Mouse (Mus musculus) hematopoietic stem cell, adult 5-6 weeks (primary cell): ENCODE measurements around the gene Fam102a. TPM values are rescaled to one million over a fixed set of nuclear protein-coding genes. Genes with fewer than 3 reads are reported as not detected.
A peak's percentile ranks its signal among the peaks of the same experiment; 100 is the strongest.

Experiments used
- ATAC-seq, 2 experiments: fragments of 125-278 bp in 1 of 2; replicated peaks in 1 of 2; 2 replicates each; pipeline ENCODE4 v1.8.0; 2016 to 2017; ENCODE audit warnings: inconsistent platforms in 2 of 2, mild to moderate bottlenecking in 2 of 2, moderate number of reproducible peaks in 2 of 2, low read depth in 1 of 2, moderate TSS enrichment in 1 of 2; ENCODE audit not compliant: low FRiP score in 2 of 2, poor library complexity in 2 of 2, severe bottlenecking in 2 of 2, insufficient read depth in 1 of 2, low TSS enrichment in 1 of 2
- total RNA-seq: library from RNA; stranded (forward); fragments of 172-1452, 232-1000 nt; gene quantifications from 2 replicates; pipeline ENCODE4 v1.2.3, GENCODE M21; 2017

Gene Fam102a
- total RNA-seq, 1 experiment from 2014 or later = 10.0 TPM

DNA sequence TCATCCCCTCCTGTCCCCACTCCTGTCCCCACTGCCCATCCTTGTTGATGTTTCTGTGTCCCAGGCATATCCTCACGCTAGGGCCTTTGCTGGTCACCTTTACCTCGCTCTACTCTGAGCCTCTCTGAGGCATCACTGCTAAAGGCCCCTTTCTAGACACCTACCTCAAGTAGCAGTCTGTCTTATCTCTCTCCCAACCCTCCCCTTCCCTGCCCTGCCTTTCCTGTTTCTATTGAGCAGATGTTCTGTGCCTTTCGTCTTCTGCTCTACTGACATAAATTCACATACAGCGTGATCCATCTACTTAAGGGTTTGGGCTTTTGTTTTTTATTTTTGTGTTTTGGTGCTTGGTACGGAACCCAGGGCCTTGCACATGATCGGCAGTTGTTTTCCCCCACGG lies 20.9 kb downstream of the Fam102a start:
- ATAC-seq = no peak

DNA sequence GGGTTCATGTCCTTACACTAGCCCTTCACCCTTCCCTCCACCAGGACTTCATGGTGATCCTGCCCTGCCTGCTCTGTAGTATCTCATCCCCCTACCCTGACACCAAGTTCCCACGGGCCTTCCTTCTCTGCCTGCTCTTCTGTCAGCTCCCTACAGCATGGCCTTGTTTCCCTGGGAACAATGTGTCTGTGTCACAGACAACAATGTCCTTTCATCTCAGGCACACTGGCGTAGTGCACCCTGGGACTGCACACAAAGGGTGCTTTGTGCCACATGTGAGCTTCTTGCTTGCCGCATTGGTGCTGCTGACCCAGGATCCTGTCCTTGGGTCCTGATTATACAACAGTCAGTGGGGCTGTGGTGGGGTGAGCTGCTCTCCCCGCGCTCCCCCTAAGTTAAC lies 24.4 kb downstream of the Fam102a start:
- no peak for ATAC-seq

DNA sequence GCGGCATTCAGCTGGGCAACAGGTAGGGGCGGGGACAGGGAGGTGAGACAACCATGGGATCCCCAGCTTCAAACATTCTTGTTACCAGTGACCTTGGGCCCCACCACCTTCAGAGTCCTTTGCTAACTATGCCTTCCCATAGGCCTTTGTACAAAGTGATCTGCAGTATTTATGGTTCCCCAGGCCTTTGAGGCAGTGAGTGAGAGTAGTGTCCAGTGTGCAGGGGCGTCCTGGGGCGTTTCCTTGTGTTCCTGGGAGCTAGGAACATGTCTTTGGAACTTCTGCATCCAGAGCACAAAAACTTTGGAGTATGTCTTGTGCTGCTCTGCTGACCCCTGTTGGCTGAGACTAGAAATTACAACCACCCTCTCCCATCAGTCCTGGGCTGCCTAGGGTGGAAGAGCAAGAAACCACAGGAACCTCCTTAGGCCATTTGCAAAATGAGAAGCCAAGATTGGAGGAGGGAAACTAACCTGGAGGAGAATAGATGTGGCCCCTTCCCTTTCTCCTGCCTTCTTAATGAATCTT lies 31.5 kb downstream of the Fam102a start:
- peak; percentile 49 to 58; a peak in 2 of 4 replicates for ATAC-seq

DNA sequence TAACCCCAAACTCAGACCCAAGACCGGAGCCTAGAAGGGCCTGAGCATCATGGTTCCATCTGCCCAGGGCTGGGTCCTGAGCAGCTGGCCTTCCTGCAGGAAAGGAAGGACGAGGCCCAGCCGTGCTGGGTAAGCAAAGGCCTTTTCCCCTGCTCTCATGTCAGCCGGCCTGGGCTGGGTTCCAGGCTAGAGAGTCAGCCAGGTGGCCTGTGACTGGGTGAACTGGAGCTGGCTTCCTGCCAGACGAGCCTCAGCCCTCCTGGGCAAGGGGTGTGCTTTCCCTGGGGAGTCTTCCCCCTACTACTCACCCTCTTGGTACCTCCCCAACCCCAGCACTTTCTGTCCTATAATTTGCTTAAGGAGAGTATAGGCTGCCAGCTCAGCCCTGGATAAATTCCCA lies 33.0 kb downstream of the Fam102a start:
- no peak for ATAC-seq

GRCm38 (mm10) chr2:32568941-32569340 lies 33.8 kb downstream of the Fam102a start:
- no peak for ATAC-seq

GRCm38 (mm10) chr2:32570698-32571494 lies 35.8 kb downstream of the Fam102a start, which contains the start of gene Dpm2:
Dpm2 (plus strand) TSS chr2:32570858.
- ATAC-seq = peak; percentile 85 to 91

- ATAC-seq = no peak
These were observed 37.1 kb downstream of the Fam102a start for GRCm38 (mm10) chr2:32572196-32572595.

- ATAC-seq = no peak
These were observed 39.4 kb downstream of the Fam102a start, which contains the start of gene Pip5kl1 for GRCm38 (mm10) chr2:32574497-32574896. Pip5kl1 (plus strand) TSS chr2:32574797.

DNA sequence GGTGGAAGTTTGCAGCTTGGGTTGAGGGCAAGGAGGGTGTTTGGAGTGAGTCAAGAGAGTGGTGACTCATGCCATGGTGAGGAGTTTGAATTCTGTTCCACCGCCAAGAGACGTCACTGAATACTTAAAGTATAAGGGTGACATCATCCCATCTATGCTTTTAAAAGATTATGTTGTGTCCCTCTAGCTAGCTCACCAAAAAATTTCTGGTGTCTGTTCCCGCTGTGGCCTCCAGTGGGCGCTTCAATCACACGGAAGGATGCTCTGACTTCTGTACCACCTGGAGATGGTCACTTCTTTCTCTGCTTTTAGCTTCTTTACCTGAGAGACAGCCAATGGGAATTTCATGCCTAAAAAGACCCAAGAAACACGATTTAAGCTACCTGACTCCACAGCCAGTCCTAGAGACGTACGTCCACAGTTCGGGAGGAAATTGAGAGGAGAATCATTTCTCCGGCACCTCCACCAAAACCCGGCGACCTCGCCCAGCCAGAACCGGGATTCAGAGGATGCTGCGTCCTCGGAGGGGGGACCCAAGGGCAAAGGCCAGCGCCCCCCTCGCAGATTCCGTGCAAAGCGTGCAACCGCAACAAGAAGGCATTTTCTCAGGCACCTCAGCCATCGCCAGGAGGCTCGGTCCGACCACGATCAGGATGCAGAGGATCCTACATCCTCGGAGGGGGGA lies 39.9 kb downstream of the Fam102a start:
- 0 out of 4 replicates have a peak, but pooled peaks of 1 of the 2 experiments have one; percentile 32 for ATAC-seq

DNA sequence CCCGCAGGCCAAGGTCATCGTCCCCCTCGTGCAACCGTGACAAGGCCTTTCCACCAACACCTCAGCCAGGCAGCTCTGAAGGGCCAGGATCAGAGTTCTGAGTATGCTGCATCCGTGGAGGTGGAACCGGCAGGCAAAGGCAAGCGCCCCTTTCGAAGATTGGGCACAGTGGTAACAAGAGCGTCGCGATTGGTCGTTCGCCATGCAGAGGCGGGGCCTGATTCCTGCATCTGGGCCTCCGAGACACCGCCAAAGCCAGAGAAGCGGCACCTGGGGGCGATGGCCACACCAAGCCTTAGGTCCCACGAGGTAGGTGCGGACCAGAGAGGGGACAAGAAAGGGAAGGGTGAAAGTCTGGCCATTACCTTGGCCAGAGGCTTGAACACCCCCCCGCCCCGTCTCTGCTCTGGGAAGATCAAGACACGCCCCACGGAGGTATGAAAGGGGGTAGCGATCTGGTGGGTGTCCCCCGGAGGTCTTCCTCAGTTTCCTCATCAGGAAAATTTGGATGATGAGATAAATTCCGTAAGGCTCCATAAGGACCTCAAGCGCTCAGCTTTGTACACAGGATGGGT lies 40.5 kb downstream of the Fam102a start, which contains the start of gene 9430097D07Rik:
Gene 9430097D07Rik, minus strand, starts transcription at position 99 of the 575 bp plus-strand sequence.
- ATAC-seq = peak; percentile 35 to 63; a peak in 3 of 4 replicates

DNA sequence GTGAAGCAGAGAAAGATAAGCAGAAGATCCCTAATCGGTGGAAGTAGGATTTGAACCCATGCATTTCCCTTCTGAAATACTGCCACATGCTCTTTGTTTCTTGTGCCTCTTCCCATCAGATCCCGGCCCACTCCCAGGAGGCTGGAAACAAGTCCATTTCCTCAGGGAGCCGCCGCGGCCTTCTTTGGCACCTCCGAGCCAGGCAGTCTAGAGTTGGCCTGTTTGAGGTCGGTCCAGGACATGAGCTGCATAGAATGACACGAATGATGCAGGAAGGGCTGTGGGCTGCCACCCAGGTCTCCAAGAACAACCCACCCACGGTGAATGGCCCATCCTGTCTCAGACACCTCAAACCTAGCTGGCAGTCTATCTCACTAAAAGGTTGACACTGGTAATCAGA lies 41.4 kb downstream of the Fam102a start:
- no peak for ATAC-seq

GRCm38 (mm10) chr2:32578146-32579046 lies 43.3 kb downstream of the Fam102a start:
- no peak for ATAC-seq

DNA sequence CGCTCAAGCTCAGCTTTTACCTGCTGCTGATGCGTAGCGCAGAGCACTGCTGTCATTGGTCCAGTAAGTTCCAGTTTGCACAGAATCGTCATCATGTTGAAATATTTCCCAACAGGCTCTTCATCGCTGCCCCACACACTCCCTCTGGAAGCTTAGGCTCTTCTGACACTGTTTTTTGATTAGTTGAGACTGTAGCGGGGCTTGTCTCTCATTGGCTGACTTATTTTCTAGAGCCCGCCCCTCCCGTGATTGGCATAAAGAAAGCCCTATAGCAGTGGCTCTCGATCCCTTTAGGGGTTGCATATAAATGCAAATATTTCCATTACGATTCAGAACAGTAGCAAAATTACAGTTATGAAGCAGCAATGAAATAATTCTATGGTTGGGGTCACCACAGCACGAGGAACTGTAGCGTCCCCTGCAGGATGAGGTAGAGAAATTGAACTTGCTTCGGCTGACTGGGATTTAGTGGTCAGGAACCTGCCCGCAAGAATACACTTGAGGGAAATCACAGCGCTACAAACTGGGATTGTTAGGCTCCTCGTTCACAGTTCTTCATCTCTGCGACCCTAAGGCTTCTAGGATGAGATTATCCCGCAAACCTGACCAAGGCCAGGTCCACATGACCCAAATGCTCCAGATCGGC lies 46.4 kb downstream of the Fam102a start:
- no peak for ATAC-seq

DNA sequence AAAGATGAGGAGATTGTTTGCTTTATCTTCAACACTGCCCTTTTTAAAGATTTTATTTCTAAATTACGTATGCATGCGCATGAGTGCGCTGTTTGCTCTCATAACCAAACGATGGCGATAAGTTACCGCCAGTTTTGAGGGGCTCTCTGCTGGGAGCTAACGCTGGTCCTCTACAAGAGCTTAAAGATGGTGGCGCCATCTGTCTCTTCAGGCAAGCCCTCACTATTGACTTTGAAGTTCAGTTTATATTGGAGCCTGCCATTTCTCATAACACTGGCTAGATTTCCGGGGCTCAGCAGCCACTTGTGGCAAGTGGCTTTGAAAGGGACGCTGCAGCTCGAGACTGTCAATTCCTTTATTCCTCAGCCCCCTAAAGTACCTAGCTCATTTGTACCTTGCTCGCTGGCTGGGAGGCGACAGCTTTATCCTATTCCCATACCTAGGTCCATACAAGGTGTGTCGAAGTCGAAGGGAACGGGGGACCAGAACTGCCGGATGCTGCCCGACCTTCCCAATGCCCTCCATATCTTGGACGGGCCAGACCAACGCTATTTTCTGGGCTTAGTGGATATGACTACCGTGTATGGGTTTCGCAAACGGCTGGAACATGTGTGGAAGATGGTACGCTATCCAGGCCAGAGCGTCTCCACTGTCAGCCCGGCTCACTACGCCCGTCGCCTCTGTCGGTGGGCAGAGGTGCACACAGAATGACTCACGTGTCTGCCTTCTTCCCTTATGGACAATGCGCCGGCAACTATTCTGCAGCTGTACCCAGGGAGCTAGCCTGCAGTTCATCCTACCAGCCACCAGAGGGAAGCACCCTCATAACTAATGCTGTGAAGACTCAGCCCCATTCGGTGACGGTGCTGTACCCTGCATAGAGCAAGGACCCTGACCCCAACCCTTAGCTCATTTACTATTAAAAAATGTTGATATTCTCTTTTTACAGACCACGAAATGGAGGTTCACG lies 48.0 kb downstream of the Fam102a start:
- peak; percentile 73 to 81 for ATAC-seq

- no peak for ATAC-seq
These were observed 50.1 kb downstream of the Fam102a start for GRCm38 (mm10) chr2:32585149-32585714.
